Mouse (Mus musculus) kidney, adult 11 months (tissue): ENCODE results near the gene Bcor.
A peak's percentile ranks its signal among the peaks of the same experiment; 100 is the strongest.

Experiments
- DNase-seq: peaks from one replicate; pipeline ENCODE4 v3.0.0; 2022

Bcor gene

GRCm38 (mm10) chrX:12062121-12062931 lies 97.8 kb downstream of the Bcor start:
- DNase-seq: peak; percentile 45

GRCm38 (mm10) chrX:12060848-12061247 lies 99.3 kb downstream of the Bcor start:
- DNase-seq: no peak

GRCm38 (mm10) chrX:12057210-12057609 lies 102.9 kb downstream of the Bcor start:
- DNase-seq: no peak

GRCm38 (mm10) chrX:12053315-12053914 lies 106.7 kb downstream of the Bcor start:
- DNase-seq: no peak

GRCm38 (mm10) chrX:12052651-12053050 lies 107.5 kb downstream of the Bcor start:
- no peak for DNase-seq

GRCm38 (mm10) chrX:12048721-12049120 lies 111.4 kb downstream of the Bcor start:
- no peak for DNase-seq

- no peak for DNase-seq
Measured at GRCm38 (mm10) chrX:12048166-12048565, 112.0 kb downstream of the Bcor start.

- DNase-seq: no peak
Measured at GRCm38 (mm10) chrX:12047223-12047911, 112.8 kb downstream of the Bcor start.

GRCm38 (mm10) chrX:12046676-12047075 lies 113.5 kb downstream of the Bcor start:
- no peak for DNase-seq

- peak; percentile 48 for DNase-seq
Measured at GRCm38 (mm10) chrX:12043352-12043751, 116.8 kb downstream of the Bcor start.

- no peak for DNase-seq
Measured at GRCm38 (mm10) chrX:12041453-12041852, 118.7 kb downstream of the Bcor start.

- no peak for DNase-seq
Measured at GRCm38 (mm10) chrX:12014726-12015464, 145.3 kb downstream of the Bcor start.

- no peak for DNase-seq
Measured at GRCm38 (mm10) chrX:12010660-12011059, 149.5 kb downstream of the Bcor start.

GRCm38 (mm10) chrX:12009046-12009445 lies 151.1 kb downstream of the Bcor start:
- DNase-seq: no peak

GRCm38 (mm10) chrX:12007832-12008540 lies 152.2 kb downstream of the Bcor start:
- DNase-seq: no peak

GRCm38 (mm10) chrX:12006882-12007753 lies 153.0 kb downstream of the Bcor start:
- peak; percentile 52 for DNase-seq

GRCm38 (mm10) chrX:12006031-12006881 lies 153.9 kb downstream of the Bcor start:
- DNase-seq: peak; percentile 46

GRCm38 (mm10) chrX:12005181-12006030 lies 154.7 kb downstream of the Bcor start:
- DNase-seq: peak; percentile 38

GRCm38 (mm10) chrX:12004416-12004815 lies 155.7 kb downstream of the Bcor start:
- DNase-seq: no peak
